Mouse (Mus musculus) stomach, embryonic 15.5 days (tissue): Measurements from ENCODE around the gene Wdr34. TPM values are rescaled to one million over a fixed set of nuclear protein-coding genes. Genes with fewer than 3 reads are reported as not detected.

Experiments used
- ATAC-seq: fragments of 200-750 bp; cut with Nextera tagmentation; 2 replicates; pipeline ENCODE4 v1.8.0; 2017; ENCODE audit warnings: low read depth, moderate number of reproducible peaks, moderate TSS enrichment; ENCODE audit not compliant: insufficient read depth, low FRiP score
- H3K27ac ChIP-seq: fragments of 300-500 bp; sonication (generic); 2 replicates; pipeline ENCODE4 v1.5.1; 2015; ENCODE audit warnings: mild to moderate bottlenecking, inconsistent platforms
- H3K27me3 ChIP-seq: fragments of 300-500 bp; sonication (generic); replicated peaks from 2 replicates; pipeline ENCODE4 v1.6.1; 2015; ENCODE audit warnings: inconsistent platforms
- H3K36me3 ChIP-seq: fragments of 300-500 bp; sonication (generic); 2 replicates; pipeline ENCODE4 v1.6.1; 2015; ENCODE audit warnings: inconsistent platforms
- H3K4me1 ChIP-seq: fragments of 300-500 bp; sonication (generic); 2 replicates; pipeline ENCODE4 v1.6.1; 2015; ENCODE audit warnings: inconsistent platforms
- H3K4me2 ChIP-seq: fragments of 300-500 bp; sonication (generic); 2 replicates; pipeline ENCODE4 v1.6.1; 2015; ENCODE audit warnings: mild to moderate bottlenecking, inconsistent platforms
- H3K4me3 ChIP-seq: fragments of 300-500 bp; sonication (generic); replicated peaks from 2 replicates; pipeline ENCODE4 v1.5.1; 2015; ENCODE audit warnings: inconsistent platforms
- H3K9ac ChIP-seq: fragments of 300-500 bp; sonication (generic); 2 replicates; pipeline ENCODE4 v1.6.1; 2015; ENCODE audit warnings: inconsistent platforms
- H3K9me3 ChIP-seq: fragments of 300-500 bp; sonication (generic); 2 replicates; pipeline ENCODE4 v1.6.1; 2016; ENCODE audit warnings: inconsistent platforms
- WGBS: fragments of 180-500 bp; shearing (Covaris S2); methylation state at CpG from one replicate; pipeline ENCODE4 v1.1.7; 2015; 5-methylcytosine and 5-hydroxymethylcytosine counted together
- polyA plus RNA-seq: library from polyadenylated mRNA; unstranded; fragments of >200 nt; fragmentation: Nextera tagmentation; extraction: Ambion mirVana; gene quantifications from 2 replicates; pipeline ENCODE4 v1.2.1, GENCODE M21; 2015

Wdr34 gene
- polyA plus RNA-seq, result 27.2 and 27.9 TPM in 2 replicates

- ATAC-seq, result peak; percentile 94
- Histone ChIP-seq H3K4me2 (peak within 1 kb of the TSS; percentile 71), H3K9me3 (no peaks in the 10 kb centered on the region), H3K27me3 (no peaks in the 10 kb centered on the region), H3K4me3 (peak within 1 kb of the TSS; percentile 67), H3K27ac (peak within 1 kb of the TSS; percentile 92), H3K9ac (peak within 1 kb of the TSS; percentile 33; the same call in 1 of the 2 replicates), H3K36me3 (no peaks in the 10 kb centered on the region; the same call in 1 of the 2 replicates), H3K4me1 (no peaks in the 10 kb centered on the region)
- WGBS, result under 1% methylated on average over 54 of the region's 54 CpGs
These were observed at the start of gene Wdr34 for GRCm38 (mm10) chr2:30048699-30049388. Gene Wdr34, minus strand, starts transcription at chr2:30048881.

GRCm38 (mm10) chr2:30095882-30096527 is 47.3 kb upstream of the Wdr34 start:
- peaks cover 23% of the 10 kb centered on the region for H3K4me1 ChIP-seq
- H3K36me3 ChIP-seq, result peaks cover 12% of the 10 kb centered on the region; the same call in 1 of the 2 replicates
- 91% methylated on average over 2 of the region's 2 CpGs for WGBS
- H3K27ac ChIP-seq, result no peak overlapping the region
- H3K9ac ChIP-seq, result no peak overlapping the region
- H3K27me3 ChIP-seq, result no peaks in the 10 kb centered on the region
- no peak overlapping the region for H3K4me2 ChIP-seq
- ATAC-seq, result no peak
- no peak overlapping the region for H3K4me3 ChIP-seq
- no peaks in the 10 kb centered on the region for H3K9me3 ChIP-seq

- Histone ChIP-seq H3K4me3 (peak overlapping the region; percentile 61), H3K36me3 (peaks cover 13% of the 10 kb centered on the region), H3K27ac (peak overlapping the region; percentile 86), H3K9ac (peak overlapping the region; percentile 57), H3K4me1 (peaks cover 23% of the 10 kb centered on the region), H3K9me3 (no peaks in the 10 kb centered on the region), H3K27me3 (no peaks in the 10 kb centered on the region), H3K4me2 (peak overlapping the region; percentile 89)
- WGBS, result 1% methylated on average over 13 of the region's 13 CpGs
- no peak; the same call in 1 of the 2 replicates for ATAC-seq
These were observed 45.5 kb upstream of the Wdr34 start for GRCm38 (mm10) chr2:30094208-30094588.

GRCm38 (mm10) chr2:30093471-30094207 is 45.0 kb upstream of the Wdr34 start, which contains the start of gene Zdhhc12:
Gene Zdhhc12, minus strand, starts transcription at chr2:30093648.
- 0% methylated on average over 51 of the region's 51 CpGs for WGBS
- H3K27me3 ChIP-seq, result no peaks in the 10 kb centered on the region

GRCm38 (mm10) chr2:30092280-30092918 is 43.7 kb upstream of the Wdr34 start:
- peak overlapping the region; percentile 43; the same call in 1 of the 2 replicates for H3K9ac ChIP-seq
- H3K9me3 ChIP-seq, result no peaks in the 10 kb centered on the region
- 50% methylated on average over 6 of the region's 6 CpGs for WGBS

More at GRCm38 (mm10) chr2:30093471-30094207, 45.0 kb upstream of the Wdr34 start, which contains the start of gene Zdhhc12:
- peak within 1 kb of the TSS; percentile 86 for H3K27ac ChIP-seq
- H3K4me2 ChIP-seq, result peak within 1 kb of the TSS; percentile 89
- H3K9ac ChIP-seq, result peak within 1 kb of the TSS; percentile 57
- peak; percentile 99 for ATAC-seq
- H3K36me3 ChIP-seq, result peaks cover 13% of the 10 kb centered on the region
- H3K4me1 ChIP-seq, result peaks cover 23% of the 10 kb centered on the region
- H3K4me3 ChIP-seq, result peak within 1 kb of the TSS; percentile 61
- H3K9me3 ChIP-seq, result no peaks in the 10 kb centered on the region

GRCm38 (mm10) chr2:30091521-30091920 is 42.8 kb upstream of the Wdr34 start:
- Histone ChIP-seq H3K9ac (no peak overlapping the region), H3K4me3 (no peak overlapping the region), H3K4me2 (no peak overlapping the region), H3K36me3 (peaks cover 10% of the 10 kb centered on the region), H3K9me3 (no peaks in the 10 kb centered on the region), H3K4me1 (peaks cover 23% of the 10 kb centered on the region), H3K27ac (no peak overlapping the region), H3K27me3 (no peaks in the 10 kb centered on the region)
- WGBS, result 97% methylated on average over 12 of the region's 12 CpGs
- no peak for ATAC-seq

More at GRCm38 (mm10) chr2:30092280-30092918, 43.7 kb upstream of the Wdr34 start:
- Histone ChIP-seq H3K4me1 (peaks cover 23% of the 10 kb centered on the region), H3K36me3 (peaks cover 13% of the 10 kb centered on the region), H3K27me3 (no peaks in the 10 kb centered on the region), H3K4me2 (peak overlapping the region; percentile 89), H3K27ac (no peak overlapping the region), H3K4me3 (peak overlapping the region; percentile 61)
- ATAC-seq, result no peak

- no peaks in the 10 kb centered on the region for H3K4me1 ChIP-seq
- peaks cover 10% of the 10 kb centered on the region for H3K36me3 ChIP-seq
- 84% methylated on average over 4 of the region's 4 CpGs for WGBS
- no peak overlapping the region for H3K27ac ChIP-seq
- no peak overlapping the region for H3K4me2 ChIP-seq
- ATAC-seq, result no peak
- no peaks in the 10 kb centered on the region for H3K9me3 ChIP-seq
- no peaks in the 10 kb centered on the region for H3K27me3 ChIP-seq
- no peak overlapping the region for H3K9ac ChIP-seq
- no peak overlapping the region for H3K4me3 ChIP-seq
These were observed 38.6 kb upstream of the Wdr34 start for GRCm38 (mm10) chr2:30087310-30087709.

- Histone ChIP-seq H3K36me3 (no peaks in the 10 kb centered on the region), H3K9ac (no peak overlapping the region), H3K9me3 (no peaks in the 10 kb centered on the region), H3K27me3 (no peaks in the 10 kb centered on the region), H3K4me1 (no peaks in the 10 kb centered on the region), H3K4me3 (peak overlapping the region; percentile 23), H3K4me2 (peak overlapping the region; percentile 48), H3K27ac (no peak overlapping the region)
- WGBS, result 14% methylated on average over 12 of the region's 12 CpGs
- ATAC-seq, result no peak
These were observed 36.0 kb upstream of the Wdr34 start for GRCm38 (mm10) chr2:30084632-30085031.

GRCm38 (mm10) chr2:30084113-30084512 is 35.4 kb upstream of the Wdr34 start:
- H3K9ac ChIP-seq, result no peak overlapping the region
- no peak overlapping the region for H3K4me3 ChIP-seq
- ATAC-seq, result no peak
- H3K4me1 ChIP-seq, result 0 out of 2 replicates have a peak, but pooled peaks cover under 1% of the 10 kb centered on the region
- 63% methylated on average over 5 of the region's 5 CpGs for whole genome bisulfite sequencing
- H3K9me3 ChIP-seq, result no peaks in the 10 kb centered on the region
- no peak overlapping the region for H3K27ac ChIP-seq
- peak overlapping the region; percentile 48 for H3K4me2 ChIP-seq
- H3K27me3 ChIP-seq, result no peaks in the 10 kb centered on the region
- no peaks in the 10 kb centered on the region for H3K36me3 ChIP-seq

GRCm38 (mm10) chr2:30080181-30080800 is 31.6 kb upstream of the Wdr34 start:
- Histone ChIP-seq H3K9me3 (no peaks in the 10 kb centered on the region), H3K4me2 (no peak overlapping the region), H3K4me3 (no peak overlapping the region), H3K9ac (no peak overlapping the region), H3K27ac (no peak overlapping the region), H3K36me3 (no peaks in the 10 kb centered on the region), H3K4me1 (peaks cover 12% of the 10 kb centered on the region; the same call in 1 of the 2 replicates), H3K27me3 (no peaks in the 10 kb centered on the region)
- 84% methylated on average over 15 of the region's 15 CpGs for WGBS
- ATAC-seq, result no peak

GRCm38 (mm10) chr2:30078760-30079159 is 30.1 kb upstream of the Wdr34 start:
- Histone ChIP-seq H3K27ac (peak overlapping the region; percentile 92), H3K9me3 (no peaks in the 10 kb centered on the region), H3K4me2 (peak overlapping the region; percentile 97), H3K4me1 (peaks cover 12% of the 10 kb centered on the region; the same call in 1 of the 2 replicates), H3K4me3 (no peak overlapping the region), H3K9ac (no peak overlapping the region), H3K27me3 (no peaks in the 10 kb centered on the region), H3K36me3 (no peaks in the 10 kb centered on the region)
- ATAC-seq, result no peak
- WGBS, result 63% methylated on average over 4 of the region's 4 CpGs
